23 mouse cellular contexts compared by ENCODE assay signal in genomic region chr4:32177933-32178639, GRCm38 (mm10).
DNase-seq lines count a peak whose midpoint lies in the region; ATAC-seq lines count a peak whose summit lies in the region.
"Had no signal": no experiment of that assay in that cellular context is flagged by ENCODE, and none has a peak within 500 bp of the region (broad histone marks: within the 10 kb centered on the region; RNA-seq: fewer than 3 reads in every experiment).

No protein-coding gene starts in this region.

- no peaks in the 10 kb centered on the region for H3K9me3 ChIP-seq in heart, embryonic 10.5 days
- H3K9me3 ChIP-seq in limb, embryonic 13.5 days = no peaks in the 10 kb centered on the region
- H3K9me3 ChIP-seq in liver, embryonic 15.5 days (replicated peaks) = no peaks in the 10 kb centered on the region
- H3K9me3 ChIP-seq: embryonic facial prominence, embryonic 15.5 days; hindbrain, embryonic 15.5 days; limb, embryonic 15.5 days; midbrain, embryonic 13.5 days had no signal

- no peak overlapping the region for H3K9ac ChIP-seq in limb, embryonic 13.5 days
- H3K9ac ChIP-seq in liver, embryonic 15.5 days = 0 out of 2 replicates have a peak overlapping the region, but pooled peaks have one; percentile 6
- H3K9ac ChIP-seq: embryonic facial prominence, embryonic 15.5 days; forebrain, postnatal 0 days; hindbrain, embryonic 15.5 days; limb, embryonic 15.5 days; midbrain, embryonic 13.5 days had no signal

- 60% methylated on average over 7 of the region's 7 CpGs for WGBS in heart, embryonic 10.5 days
- WGBS in limb, embryonic 13.5 days = 72% methylated on average over 7 of the region's 7 CpGs
- 31% methylated on average over 7 of the region's 7 CpGs for WGBS in liver, embryonic 15.5 days (ENCODE audit: insufficient replicate concordance)

- no peak overlapping the region for H3K4me3 ChIP-seq in heart, embryonic 10.5 days
- no peak overlapping the region for H3K4me3 ChIP-seq in limb, embryonic 13.5 days
- H3K4me3 ChIP-seq in liver, embryonic 15.5 days (replicated peaks) = no peak overlapping the region
- H3K4me3 ChIP-seq: embryonic facial prominence, embryonic 15.5 days; heart, adult 2 months; hindbrain, embryonic 15.5 days; layer of hippocampus, adult 2 months; limb, embryonic 15.5 days; midbrain, embryonic 13.5 days had no signal

- H3K4me1 ChIP-seq in heart, embryonic 10.5 days = peaks cover 44% of the 10 kb centered on the region
- H3K4me1 ChIP-seq in limb, embryonic 13.5 days = peaks cover 62% of the 10 kb centered on the region
- H3K4me1 ChIP-seq in liver, embryonic 15.5 days (replicated peaks) = peaks cover 34% of the 10 kb centered on the region
- H3K4me1 ChIP-seq: hindbrain, embryonic 15.5 days had no signal

- H3K27ac ChIP-seq in heart, embryonic 10.5 days = peak overlapping the region; percentile 52; the same call in 1 of the 2 replicates
- H3K27ac ChIP-seq in limb, embryonic 13.5 days = peak overlapping the region; percentile 22; the same call in 1 of the 2 replicates
- peak overlapping the region; percentile 75 for H3K27ac ChIP-seq in liver, embryonic 15.5 days (replicated peaks)
- H3K27ac ChIP-seq: embryonic facial prominence, embryonic 15.5 days; heart, adult 2 months; hindbrain, embryonic 15.5 days; layer of hippocampus, adult 2 months; limb, embryonic 15.5 days; midbrain, embryonic 13.5 days had no signal

- no peak overlapping the region for H3K4me2 ChIP-seq in limb, embryonic 13.5 days (replicated peaks)
- peak overlapping the region; percentile 54 for H3K4me2 ChIP-seq in liver, embryonic 15.5 days
- H3K4me2 ChIP-seq: embryonic facial prominence, embryonic 15.5 days; hindbrain, embryonic 15.5 days; limb, embryonic 15.5 days; midbrain, embryonic 13.5 days had no signal

- no peaks in the 10 kb centered on the region for H3K27me3 ChIP-seq in heart, embryonic 10.5 days (ENCODE audit: insufficient read depth, poor library complexity, severe bottlenecking)
- H3K27me3 ChIP-seq in limb, embryonic 13.5 days = no peaks in the 10 kb centered on the region; the same call in 1 of the 2 replicates
- no peaks in the 10 kb centered on the region for H3K27me3 ChIP-seq in liver, embryonic 15.5 days
- H3K27me3 ChIP-seq: embryonic facial prominence, embryonic 15.5 days; hindbrain, embryonic 15.5 days; limb, embryonic 15.5 days; midbrain, embryonic 13.5 days had no signal

- no peak for DNase-seq in heart, embryonic 10.5 days (ENCODE audit: low spot score)
- no peak for DNase-seq in heart, adult 8-10 months (ENCODE audit: low spot score)
- DNase-seq in kidney, adult 8-10 months = no peak
- no peak for DNase-seq in retina, postnatal 1 day
- DNase-seq in heart, postnatal 36 days = no peak
- no peak for DNase-seq in lung, adult 18-20 months
- DNase-seq: adrenal gland, postnatal 36 days; cerebellum, adult 9-10 months; forebrain, postnatal 0 days; gastrocnemius, postnatal 25 days; heart, adult 2 months; kidney, adult 9 months; kidney, postnatal 14 days; right cerebral cortex, postnatal 14 days; thymus, postnatal 14 days had no signal

- no peaks in the 10 kb centered on the region for H3K36me3 ChIP-seq in heart, embryonic 10.5 days
- no peaks in the 10 kb centered on the region for H3K36me3 ChIP-seq in limb, embryonic 13.5 days
- H3K36me3 ChIP-seq in liver, embryonic 15.5 days (replicated peaks) = no peaks in the 10 kb centered on the region
- H3K36me3 ChIP-seq: embryonic facial prominence, embryonic 15.5 days; hindbrain, embryonic 15.5 days; limb, embryonic 15.5 days; midbrain, embryonic 13.5 days had no signal

- intact Hi-C loops in heart, postnatal 36 days (cut with DNase I) = no loop called here

- no peak for ATAC-seq in limb, embryonic 13.5 days (ENCODE audit: low FRiP score, low read depth)
- ATAC-seq in liver, embryonic 15.5 days (ENCODE audit: insufficient read depth) = peak; percentile 87
- ATAC-seq: forebrain, postnatal 0 days; lung, postnatal 0 days had no signal

Comparison
In these comparisons a context has a peak if more than half of its experiments do, and no peak if none do; other contexts are left out.
1. H3K27ac ChIP-seq: peak in every context shown above with its lines; median percentile 75 in liver, embryonic 15.5 days; 52 in heart, embryonic 10.5 days; 22 in limb, embryonic 13.5 days.